Mouse (Mus musculus): Measurements from ENCODE around the gene Rnpepl1. TPM values are rescaled to one million over a fixed set of nuclear protein-coding genes. Genes with fewer than 3 reads are reported as not detected.

Rnpepl1 gene
- total RNA-seq, 2 experiments from 2014 or later: 64.0 to 66.5 TPM

DNA sequence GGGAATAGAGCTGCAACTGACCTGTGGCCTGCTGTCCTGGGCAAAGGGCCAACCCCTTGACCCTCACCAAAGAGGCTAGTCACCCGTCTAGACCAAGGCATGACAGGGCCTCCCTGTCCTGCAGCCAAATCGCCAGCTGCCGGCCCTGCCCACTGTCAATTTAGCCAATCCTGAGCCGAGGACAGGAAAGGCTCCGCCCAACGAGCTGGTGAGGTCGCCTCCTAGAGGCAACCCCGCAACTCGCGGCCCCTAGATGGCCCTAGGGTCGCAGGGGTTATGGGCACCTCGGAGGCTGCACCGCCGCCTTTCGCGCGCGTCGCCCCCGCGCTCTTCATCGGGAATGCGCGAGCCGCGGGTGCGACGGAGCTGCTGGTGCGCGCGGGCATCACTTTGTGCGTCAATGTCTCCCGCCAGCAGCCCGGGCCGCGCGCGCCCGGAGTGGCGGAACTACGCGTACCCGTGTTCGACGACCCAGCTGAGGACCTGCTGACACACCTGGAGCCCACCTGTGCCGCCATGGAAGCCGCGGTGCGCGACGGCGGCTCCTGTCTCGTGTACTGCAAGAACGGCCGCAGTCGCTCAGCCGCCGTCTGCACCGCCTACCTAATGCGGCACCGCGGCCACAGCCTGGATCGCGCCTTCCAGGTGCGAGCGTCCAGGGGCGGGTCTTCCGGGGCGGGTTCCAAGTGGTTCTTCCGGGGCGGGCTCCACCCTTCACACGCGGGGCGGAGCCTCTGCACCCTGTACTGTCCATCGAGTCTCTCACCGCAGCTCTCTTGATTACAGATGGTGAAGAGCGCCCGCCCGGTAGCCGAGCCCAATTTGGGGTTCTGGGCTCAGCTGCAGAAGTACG lies 3.6 kb upstream of the Rnpepl1 start, which contains the start of gene Dusp28:
Dusp28 (plus strand) TSS at position 203 of the 853 bp plus-strand sequence.
- peak; percentile 90 for DNase-seq

DNA sequence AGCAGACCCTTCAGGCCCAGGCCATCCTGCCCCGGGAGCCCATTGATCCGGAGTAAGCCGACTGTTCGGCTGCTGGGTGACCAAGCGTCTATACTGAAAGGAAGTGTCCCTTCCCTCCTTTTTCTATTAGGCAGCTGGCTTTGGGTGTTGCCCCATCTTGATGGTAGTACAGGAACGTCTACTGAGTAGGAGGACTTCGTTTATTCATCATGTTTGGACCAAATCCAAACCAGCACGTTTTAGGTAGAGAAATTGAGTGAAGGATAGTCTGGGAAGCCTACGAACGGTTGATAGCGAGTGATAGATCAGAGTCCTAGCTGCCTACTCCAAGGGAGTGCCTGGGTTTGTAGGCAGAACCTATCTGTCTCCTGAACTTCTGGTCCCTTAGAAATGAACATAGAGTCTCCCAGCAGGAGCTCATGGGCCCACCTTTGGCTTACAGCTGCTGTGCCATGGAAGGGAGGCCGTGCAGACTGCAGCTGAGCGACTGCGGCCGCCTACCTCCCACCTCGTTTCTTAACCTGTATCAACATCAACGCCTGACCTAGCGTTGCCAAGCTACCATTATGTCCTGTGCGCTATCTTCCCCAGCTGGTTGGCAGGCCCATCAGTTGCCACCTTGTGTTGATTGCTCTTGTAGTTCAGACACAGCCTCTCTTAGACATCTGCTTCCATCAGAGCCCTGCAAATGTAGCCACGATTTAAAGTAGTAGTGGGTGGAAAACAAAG lies 2.8 kb upstream of the Rnpepl1 start:
- no peak for DNase-seq

- no peak for DNase-seq
Measured at GRCm38 (mm10) chr1:92908664-92909063, 1.9 kb upstream of the Rnpepl1 start.

DNA sequence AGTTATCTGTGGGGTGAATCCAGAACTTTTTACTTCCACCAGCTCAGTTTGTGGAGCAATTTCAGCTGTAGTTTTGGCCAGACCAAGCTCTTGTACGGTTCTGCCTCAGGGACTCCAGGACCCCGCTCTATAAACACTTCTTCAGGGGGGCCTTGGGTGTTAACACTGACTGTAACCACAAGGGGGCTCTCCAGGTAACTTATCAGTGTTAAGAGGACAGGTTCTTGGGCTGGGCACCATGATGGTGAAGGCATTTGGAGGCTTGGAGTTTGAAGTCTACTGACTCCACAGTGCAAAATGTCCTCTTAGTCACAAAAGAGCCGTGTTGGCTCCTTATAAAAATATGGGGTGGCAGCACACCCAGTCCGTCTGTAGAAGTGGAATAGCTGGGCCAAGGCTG lies 1.5 kb upstream of the Rnpepl1 start:
- DNase-seq: no peak

- peak; percentile 48 for DNase-seq
Measured at GRCm38 (mm10) chr1:92910925-92911720, 540 bp downstream of the Rnpepl1 start.

- DNase-seq: no peak
Measured at GRCm38 (mm10) chr1:92911721-92912138, 1.1 kb downstream of the Rnpepl1 start.

GRCm38 (mm10) chr1:92912286-92912685 lies 1.7 kb downstream of the Rnpepl1 start:
- no peak for DNase-seq

GRCm38 (mm10) chr1:92914239-92914638 lies 3.7 kb downstream of the Rnpepl1 start:
- DNase-seq: no peak

DNA sequence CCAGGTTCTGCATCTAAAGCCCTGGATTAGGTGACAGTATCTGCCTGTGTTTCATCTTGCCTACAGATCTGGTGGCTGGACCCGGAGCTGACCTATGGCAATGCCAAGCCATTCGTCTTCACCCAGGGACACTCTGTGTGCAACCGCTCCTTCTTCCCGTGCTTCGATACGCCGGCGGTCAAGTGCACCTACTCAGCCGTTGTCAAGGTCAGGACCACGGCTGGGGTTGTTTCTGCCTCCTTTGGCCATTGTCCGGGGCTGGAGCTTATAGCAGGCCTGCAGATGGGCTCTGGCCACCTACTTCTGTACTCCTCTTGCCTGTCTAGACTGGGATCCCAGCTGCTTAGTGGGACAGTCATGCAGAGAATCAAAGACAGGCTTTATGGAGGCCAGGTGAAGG lies 4.4 kb downstream of the Rnpepl1 start:
- no peak for DNase-seq

DNA sequence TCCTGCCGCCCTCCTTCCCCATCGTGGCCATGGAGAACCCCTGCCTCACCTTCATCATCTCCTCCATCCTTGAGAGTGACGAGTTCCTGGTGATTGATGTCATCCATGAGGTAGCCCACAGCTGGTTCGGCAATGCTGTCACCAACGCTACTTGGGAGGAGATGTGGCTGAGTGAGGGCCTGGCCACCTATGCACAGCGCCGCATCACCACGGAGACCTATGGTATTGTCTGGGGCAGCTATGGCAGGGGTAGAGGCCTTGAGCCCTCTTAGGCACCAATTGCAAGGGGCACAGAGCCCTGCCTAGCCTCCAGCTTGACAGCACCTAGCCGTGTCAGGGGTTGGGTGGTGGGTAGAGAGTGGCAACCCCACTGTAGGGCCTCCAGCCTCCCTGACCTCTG lies 6.1 kb downstream of the Rnpepl1 start:
- DNase-seq: no peak

- DNase-seq: no peak
Measured at GRCm38 (mm10) chr1:92919151-92919550, 8.6 kb downstream of the Rnpepl1 start.

DNA sequence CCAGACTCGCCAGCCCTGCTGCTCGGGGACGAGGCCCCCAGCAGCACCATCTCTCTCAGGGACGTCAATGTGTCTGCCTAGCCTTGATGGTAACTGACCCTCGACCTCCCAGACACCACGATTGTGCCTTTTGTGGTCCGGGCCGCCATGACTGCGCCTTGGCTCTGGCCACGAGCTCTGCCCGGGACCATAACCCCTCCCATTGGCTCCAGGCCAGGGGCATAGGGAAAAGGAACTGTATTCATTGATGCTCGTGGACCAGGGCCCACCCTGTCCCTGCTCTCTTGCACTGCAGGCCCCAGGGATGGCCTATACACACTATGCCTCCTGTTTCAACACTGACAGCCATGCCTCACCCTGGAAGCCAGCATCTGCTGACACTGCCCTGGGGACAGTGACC lies 9.2 kb downstream of the Rnpepl1 start:
- DNase-seq: no peak

DNA sequence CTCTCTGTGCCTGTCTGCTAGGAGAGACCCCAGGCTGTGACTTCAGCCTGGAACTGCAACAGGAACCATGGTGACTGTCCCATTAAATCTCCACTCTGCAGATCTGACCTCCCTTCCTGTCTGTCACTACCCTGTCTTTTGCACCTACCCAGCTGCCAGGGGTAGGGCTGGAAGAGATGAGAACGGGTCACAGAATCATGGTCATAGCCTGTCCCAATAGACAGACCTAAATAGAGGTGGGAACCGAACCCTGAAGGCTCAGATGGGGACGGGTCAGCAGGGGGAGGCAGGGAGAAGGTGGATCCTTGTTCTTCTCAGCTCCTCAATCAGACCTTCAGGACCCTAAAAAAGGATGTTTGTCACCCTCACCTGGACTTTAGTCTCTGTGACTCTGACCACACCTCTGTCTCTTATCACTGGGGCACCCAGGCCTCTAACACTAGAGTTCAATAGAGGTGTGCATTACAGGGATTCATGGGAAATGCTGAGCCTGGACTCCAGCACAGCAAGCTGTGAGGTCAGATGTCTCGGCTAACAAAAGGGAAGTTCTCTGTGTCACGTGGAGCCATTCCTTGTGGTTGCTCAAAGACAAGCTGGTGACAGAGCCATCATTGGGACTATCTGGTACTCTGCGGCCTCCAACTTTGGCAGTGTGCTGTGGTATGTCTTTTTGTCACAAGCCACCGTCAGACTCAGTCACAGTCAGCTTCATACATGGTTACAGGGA lies 10.1 kb downstream of the Rnpepl1 start:
- no peak for DNase-seq

GRCm38 (mm10) chr1:92921496-92921895 lies 10.9 kb downstream of the Rnpepl1 start:
- no peak for DNase-seq

DNA sequence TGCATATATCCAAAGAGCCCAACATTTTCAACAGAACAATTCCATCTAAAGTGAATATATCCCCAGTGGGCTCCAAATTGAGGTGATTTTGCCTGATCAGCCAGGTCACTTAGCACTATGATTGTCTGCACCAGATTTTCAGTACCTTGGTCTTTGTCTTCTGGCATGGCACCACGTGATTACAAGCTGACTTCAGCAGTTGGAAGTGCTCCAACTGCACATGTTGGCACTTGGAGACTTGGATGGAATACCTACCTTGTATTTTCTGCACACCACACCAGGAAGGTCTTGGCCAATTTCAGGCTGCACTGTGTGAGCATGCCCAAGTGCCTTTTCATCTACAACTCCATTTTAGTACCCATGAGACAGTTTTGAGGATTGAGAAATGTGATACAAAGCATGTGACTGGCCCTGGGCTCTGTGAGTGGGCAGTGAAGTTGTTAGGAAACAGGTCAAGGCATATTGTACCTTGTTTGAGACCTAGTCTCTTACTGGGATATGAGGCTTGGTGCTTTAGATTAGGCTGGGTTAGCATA lies 19.7 kb downstream of the Rnpepl1 start:
- DNase-seq: no peak

GRCm38 (mm10) chr1:92933611-92934010 lies 23.0 kb downstream of the Rnpepl1 start:
- no peak for DNase-seq

DNA sequence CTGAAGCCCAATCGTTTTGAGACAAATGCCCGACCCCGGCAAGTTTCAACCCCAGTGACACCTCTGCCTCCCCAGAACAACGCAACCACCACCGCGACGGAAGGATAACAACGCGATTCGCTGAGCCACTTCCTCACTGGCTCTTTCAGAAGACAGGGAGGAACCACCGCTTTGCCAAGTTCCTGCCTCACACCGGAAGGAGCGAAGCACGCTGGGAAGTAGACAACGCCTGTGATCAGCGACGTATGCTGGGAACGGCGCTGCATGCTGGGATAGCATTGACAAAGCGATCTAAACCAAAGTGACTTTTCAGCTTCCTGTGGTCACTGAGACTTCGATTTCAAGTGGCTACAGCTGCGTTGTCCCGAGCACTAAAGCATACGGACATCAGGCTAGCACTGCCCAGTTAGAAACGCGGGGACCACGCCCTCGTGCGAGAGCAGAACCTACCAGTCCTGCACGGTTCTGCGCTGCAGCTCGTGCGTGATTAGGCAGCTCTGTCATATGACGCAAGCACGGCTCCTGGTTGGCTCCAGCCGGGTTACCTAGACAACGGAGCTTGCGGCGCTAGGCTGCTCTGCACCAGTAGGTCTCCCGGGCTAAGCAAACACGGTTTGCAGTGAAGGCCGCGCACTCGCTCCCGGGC lies 23.7 kb downstream of the Rnpepl1 start, which contains the start of gene Capn10:
Capn10 (plus strand) TSS at position 195 of the 646 bp plus-strand sequence.
- DNase-seq: peak; percentile 92

DNA sequence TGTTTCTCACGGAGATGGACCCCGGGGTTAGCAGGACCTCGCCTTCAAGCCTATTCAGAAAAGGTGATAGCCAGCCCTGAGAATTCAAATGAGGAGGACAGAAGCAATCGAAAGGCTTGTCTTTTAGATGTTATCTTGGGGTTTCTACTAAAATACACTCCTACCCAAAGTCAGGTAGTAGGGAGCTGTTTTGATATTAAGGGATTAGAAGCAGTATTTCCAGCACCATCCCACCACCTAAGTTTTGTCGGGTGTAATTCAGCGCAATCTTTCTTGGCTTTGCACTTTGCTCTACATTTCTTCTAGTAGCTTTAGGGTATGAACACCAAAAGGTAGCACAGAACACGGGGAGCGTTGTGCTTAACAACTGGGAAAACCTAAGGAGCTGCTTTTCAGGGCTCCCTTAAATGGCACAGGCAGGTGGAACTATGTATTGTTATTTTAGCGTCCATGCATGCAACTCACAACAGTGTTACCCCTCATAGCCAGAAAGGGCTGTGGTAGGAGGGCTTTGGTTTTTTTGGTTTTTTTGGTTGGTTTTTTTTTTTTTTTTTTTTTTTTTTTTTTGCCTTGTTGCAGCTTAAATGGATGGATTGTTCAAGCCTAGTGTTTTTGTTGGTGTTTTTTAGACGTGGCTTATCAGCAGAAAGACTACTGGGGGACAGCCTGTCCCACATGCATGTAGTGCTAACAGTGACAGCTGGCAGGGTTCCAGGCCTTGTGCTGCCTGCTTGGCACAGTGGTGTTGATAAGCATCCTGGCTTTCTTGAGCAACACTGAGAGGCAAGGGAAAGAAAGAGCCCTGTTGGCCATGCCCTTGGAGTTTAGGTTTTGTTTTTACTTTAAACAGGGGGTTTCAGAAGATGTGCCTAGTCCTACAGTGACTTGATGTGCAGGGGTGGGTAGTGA lies 24.7 kb downstream of the Rnpepl1 start:
- DNase-seq: no peak

DNA sequence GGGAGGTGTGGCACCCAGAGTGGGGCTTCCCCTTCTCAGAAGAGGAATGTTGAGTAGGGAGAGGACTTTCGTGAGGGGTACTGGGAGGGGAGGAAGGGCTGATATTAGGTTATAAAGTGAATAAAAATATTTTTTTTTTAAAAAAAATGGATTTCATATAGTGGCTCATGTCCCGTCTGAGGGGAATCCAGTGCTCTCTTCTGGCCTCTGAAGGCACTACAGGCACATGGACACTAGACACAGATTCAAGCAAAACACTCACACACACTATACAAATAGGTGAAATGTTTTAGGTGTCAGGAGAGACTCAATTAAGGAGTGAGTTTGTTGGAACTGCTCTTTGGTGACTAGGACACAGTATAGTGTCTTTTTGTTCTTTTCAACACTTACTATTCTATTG lies 25.4 kb downstream of the Rnpepl1 start:
- DNase-seq: no peak

DNA sequence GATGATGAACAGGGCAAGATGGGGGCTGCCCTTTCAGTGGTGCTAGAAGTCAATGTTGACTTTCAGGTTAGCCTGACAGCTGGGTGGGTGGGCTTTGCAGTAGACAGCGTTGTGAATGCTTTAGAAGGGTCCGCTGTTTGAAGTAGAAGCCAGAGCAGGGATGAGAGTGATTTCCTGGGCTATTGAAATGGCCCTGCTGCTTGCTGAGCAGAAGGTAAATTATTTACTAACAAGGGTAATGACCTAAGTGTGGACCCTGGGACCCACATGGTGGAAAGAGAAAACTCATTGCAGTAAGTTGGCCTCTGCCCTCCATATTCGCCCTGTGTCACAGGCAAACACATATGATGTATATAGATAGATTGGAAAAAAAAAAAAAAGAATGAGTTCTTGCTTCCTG lies 25.9 kb downstream of the Rnpepl1 start:
- DNase-seq: no peak
